Mouse (Mus musculus) ES-E14 (cell line): ENCODE measurements around the gene Rbfox1.

ENCODE experiments used
- MAFK ChIP-seq: IDR thresholded peaks from 2 replicates; pipeline ENCODE4 v1.6.1; 2014; ENCODE audit warnings: mild to moderate bottlenecking, low read depth, low read length, inconsistent platforms; ENCODE audit not compliant: insufficient read depth
- ZC3H11A ChIP-seq: IDR thresholded peaks from 2 replicates; pipeline ENCODE4 v1.6.1; 2012; ENCODE audit warnings: low read depth, mild to moderate bottlenecking, inconsistent platforms, low read length, borderline replicate concordance
- ZNF384 ChIP-seq: IDR thresholded peaks from 2 replicates; pipeline ENCODE4 v1.6.1; 2012; ENCODE audit warnings: low read depth, low read length, inconsistent platforms

DNA sequence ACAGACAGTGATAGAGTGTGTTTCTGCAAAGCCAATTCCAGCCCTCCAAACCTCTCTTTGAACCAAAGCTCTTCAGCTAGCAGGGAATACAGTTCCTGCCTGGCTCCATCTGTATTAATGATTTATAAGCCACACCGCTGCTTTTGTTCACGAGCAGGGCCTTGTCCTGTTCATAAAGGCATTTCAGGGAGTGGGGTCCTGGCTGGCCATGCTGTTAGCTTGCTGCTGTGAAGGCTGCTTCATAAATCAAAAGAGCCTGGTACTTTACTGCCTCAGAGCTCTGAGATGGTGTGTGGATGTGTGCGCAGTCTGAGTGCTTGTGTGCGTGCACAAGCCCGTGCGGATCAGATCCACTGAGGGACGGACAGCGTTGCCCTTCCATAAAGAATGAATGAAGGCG lies 1165.8 kb downstream of the Rbfox1 start:
- TF ChIP-seq ZC3H11A (no peak), MAFK (no peak), ZNF384 (no peak)
